Mouse (Mus musculus): ENCODE measurements around the gene Ern2.

The Ern2 gene

GRCm38 (mm10) chr7:122186043-122186442, at the start of gene Ern2:
TSS of gene Ern2 (minus strand) at chr7:122186207.
- DNase-seq (ENCODE audit: low read depth) = no peak

- no peak for DNase-seq (ENCODE audit: low read depth)
Observed at GRCm38 (mm10) chr7:122230866-122231265, 44.9 kb upstream of the Ern2 start.

- DNase-seq (ENCODE audit: low read depth) = no peak
Observed at GRCm38 (mm10) chr7:122229916-122230315, 43.9 kb upstream of the Ern2 start.

- no peak for DNase-seq (ENCODE audit: low read depth)
Observed at GRCm38 (mm10) chr7:122229306-122229705, 43.3 kb upstream of the Ern2 start.

- no peak for DNase-seq (ENCODE audit: low read depth)
Observed at GRCm38 (mm10) chr7:122226744-122227143, 40.7 kb upstream of the Ern2 start.

GRCm38 (mm10) chr7:122226020-122226742, 40.2 kb upstream of the Ern2 start:
- DNase-seq (ENCODE audit: low read depth) = no peak

GRCm38 (mm10) chr7:122219315-122219801, 33.4 kb upstream of the Ern2 start, which contains the start of gene Chp2:
TSS of gene Chp2 (plus strand) at chr7:122219496.
- DNase-seq (ENCODE audit: low read depth) = no peak

- DNase-seq (ENCODE audit: low read depth) = no peak
Observed at GRCm38 (mm10) chr7:122208276-122209021, 22.4 kb upstream of the Ern2 start.

- DNase-seq (ENCODE audit: low read depth) = no peak
Observed at GRCm38 (mm10) chr7:122206121-122206520, 20.1 kb upstream of the Ern2 start.

- no peak for DNase-seq (ENCODE audit: low read depth)
Observed at GRCm38 (mm10) chr7:122203936-122204335, 17.9 kb upstream of the Ern2 start.

- DNase-seq (ENCODE audit: low read depth) = peak; percentile 60
Observed at GRCm38 (mm10) chr7:122199296-122199695, 13.3 kb upstream of the Ern2 start.

GRCm38 (mm10) chr7:122197306-122197705, 11.3 kb upstream of the Ern2 start:
- DNase-seq (ENCODE audit: low read depth) = peak; percentile 84

- DNase-seq (ENCODE audit: low read depth) = peak; percentile 8
Observed at GRCm38 (mm10) chr7:122196771-122197170, 10.8 kb upstream of the Ern2 start.

GRCm38 (mm10) chr7:122193919-122194318, 7.9 kb upstream of the Ern2 start:
- DNase-seq (ENCODE audit: low read depth) = no peak

- DNase-seq (ENCODE audit: low read depth) = no peak
Observed at GRCm38 (mm10) chr7:122191097-122191496, 5.1 kb upstream of the Ern2 start.

GRCm38 (mm10) chr7:122189484-122189883, 3.5 kb upstream of the Ern2 start:
- DNase-seq (ENCODE audit: low read depth) = peak; percentile 78

GRCm38 (mm10) chr7:122184569-122184968, 1.4 kb downstream of the Ern2 start:
- DNase-seq (ENCODE audit: low read depth) = no peak

GRCm38 (mm10) chr7:122180720-122181119, 5.3 kb downstream of the Ern2 start:
- DNase-seq (ENCODE audit: low read depth) = no peak

- DNase-seq (ENCODE audit: low read depth) = no peak
Observed at GRCm38 (mm10) chr7:122171613-122172012, 14.4 kb downstream of the Ern2 start.

- no peak for DNase-seq (ENCODE audit: low read depth)
Observed at GRCm38 (mm10) chr7:122170705-122171104, 15.3 kb downstream of the Ern2 start.

- DNase-seq (ENCODE audit: low read depth) = no peak
Observed at GRCm38 (mm10) chr7:122167203-122167602, 18.8 kb downstream of the Ern2 start.

- no peak for DNase-seq (ENCODE audit: low read depth)
Observed at GRCm38 (mm10) chr7:122163766-122164165, 22.2 kb downstream of the Ern2 start.

GRCm38 (mm10) chr7:122160037-122160436, 26.0 kb downstream of the Ern2 start:
- DNase-seq (ENCODE audit: low read depth) = peak; percentile 49
